Mouse (Mus musculus) regulatory T cell (primary cell): Measurements from ENCODE around the gene Noct.

ENCODE experiments used
- in situ Hi-C: fragments of 300-600 bp; cut with MboI, MseI; formaldehyde crosslinking; loops from one replicate; pipeline ENCODE4 v1.15.1; 2025; ENCODE audit warnings: high pct_unique_total_duplicates

Gene Noct

GRCm38 (mm10) chr3:51230886-51231285, 6.6 kb downstream of the Noct start:
- in situ Hi-C loops: loop anchor here (5.0 kb wide), 2 partner anchors 106 to 971 kb away; no protein-coding TSS in a partner anchor

GRCm38 (mm10) chr3:51231499-51231898, 7.3 kb downstream of the Noct start:
- in situ Hi-C loops: loop anchor here (5.0 kb wide), 2 partner anchors 106 to 971 kb away; no protein-coding TSS in a partner anchor

GRCm38 (mm10) chr3:51232205-51232910, 8.1 kb downstream of the Noct start:
- in situ Hi-C loops: loop anchor here (5.0 kb wide), 2 partner anchors 105 to 970 kb away; no protein-coding TSS in a partner anchor

GRCm38 (mm10) chr3:51233474-51233873, 9.2 kb downstream of the Noct start:
- in situ Hi-C loops: loop anchor here (5.0 kb wide), 2 partner anchors 104 to 969 kb away; no protein-coding TSS in a partner anchor

- in situ Hi-C loops: loop anchor here (5.0 kb wide), 2 partner anchors 103 to 968 kb away; no protein-coding TSS in a partner anchor
Measured at GRCm38 (mm10) chr3:51233918-51234751, 9.9 kb downstream of the Noct start.

GRCm38 (mm10) chr3:51234752-51235055, 10.5 kb downstream of the Noct start:
- in situ Hi-C loops: loop anchor here (5.0 kb wide), 2 partner anchors 103 to 968 kb away; no protein-coding TSS in a partner anchor

- in situ Hi-C loops: no loop called here
Measured at GRCm38 (mm10) chr3:51238515-51238914, 14.3 kb downstream of the Noct start.

GRCm38 (mm10) chr3:51239541-51239940, 15.3 kb downstream of the Noct start:
- in situ Hi-C loops: no loop called here

- in situ Hi-C loops: no loop called here
Measured at GRCm38 (mm10) chr3:51247704-51248103, 23.5 kb downstream of the Noct start.

- in situ Hi-C loops: no loop called here
Measured at GRCm38 (mm10) chr3:51248600-51248999, 24.4 kb downstream of the Noct start.

GRCm38 (mm10) chr3:51249460-51249859, 25.2 kb downstream of the Noct start:
- in situ Hi-C loops: no loop called here

- in situ Hi-C loops: no loop called here
Measured at GRCm38 (mm10) chr3:51249866-51250265, 25.6 kb downstream of the Noct start.

GRCm38 (mm10) chr3:51251057-51251456, 26.8 kb downstream of the Noct start:
- in situ Hi-C loops: no loop called here

GRCm38 (mm10) chr3:51252223-51252622, 28.0 kb downstream of the Noct start:
- in situ Hi-C loops: no loop called here

GRCm38 (mm10) chr3:51252689-51253402, 28.6 kb downstream of the Noct start:
- in situ Hi-C loops: no loop called here

- in situ Hi-C loops: no loop called here
Measured at GRCm38 (mm10) chr3:51254784-51255183, 30.5 kb downstream of the Noct start.

- in situ Hi-C loops: no loop called here
Measured at GRCm38 (mm10) chr3:51256450-51256849, 32.2 kb downstream of the Noct start.

GRCm38 (mm10) chr3:51258070-51258469, 33.8 kb downstream of the Noct start:
- in situ Hi-C loops: no loop called here

- in situ Hi-C loops: no loop called here
Measured at GRCm38 (mm10) chr3:51262942-51263341, 38.7 kb downstream of the Noct start.

- in situ Hi-C loops: no loop called here
Measured at GRCm38 (mm10) chr3:51268434-51268833, 44.2 kb downstream of the Noct start.

GRCm38 (mm10) chr3:51270069-51270817, 46.0 kb downstream of the Noct start:
- in situ Hi-C loops: no loop called here
